22 mouse cellular contexts compared by ENCODE assay signal in the genomic region with DNA sequence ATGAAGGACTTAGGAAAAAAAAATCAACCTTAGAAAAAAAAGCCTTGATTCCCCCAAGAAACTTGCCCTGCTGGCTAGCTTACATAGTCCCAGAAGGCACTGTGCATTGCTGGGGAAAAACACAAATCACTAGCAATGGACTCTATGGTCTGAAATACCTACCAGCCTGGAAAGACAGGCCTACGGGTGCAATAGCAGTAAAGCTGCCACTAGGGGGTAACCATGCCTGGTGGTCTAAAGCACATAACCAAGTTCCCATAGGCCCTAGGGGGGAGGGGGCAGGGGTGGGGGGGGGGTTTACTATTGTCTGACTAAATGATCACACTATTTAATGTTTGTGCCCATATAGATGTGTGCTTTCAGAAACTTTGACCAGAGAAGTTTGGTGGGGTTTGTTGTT. TPM values are rescaled to one million over a fixed set of nuclear protein-coding genes. Genes with fewer than 3 reads are reported as not detected.
DNase-seq lines count a peak whose midpoint lies in the region; ATAC-seq and TF ChIP-seq lines count a peak whose summit lies in the region.
"Had no signal": no experiment of that assay in that cellular context is flagged by ENCODE, and none has a peak within 500 bp of the region (broad histone marks: within the 10 kb centered on the region; RNA-seq: fewer than 3 reads in every experiment).

No protein-coding gene starts in this region.

- H3K4me1 ChIP-seq in heart, adult 2 months (ENCODE audit: control insufficient read depth, insufficient read depth, low read length): no peaks in the 10 kb centered on the region
- no peaks in the 10 kb centered on the region for H3K4me1 ChIP-seq in heart, embryonic 12.5 days (replicated peaks)
- H3K4me1 ChIP-seq in lung, adult 2 months (ENCODE audit: control insufficient read depth, insufficient read depth, low read length): no peaks in the 10 kb centered on the region
- H3K4me1 ChIP-seq: embryonic facial prominence, embryonic 15.5 days; forebrain, embryonic 10.5 days; hindbrain, embryonic 10.5 days; intestine, embryonic 15.5 days had no signal

- H3K36me3 ChIP-seq in heart, adult 2 months (ENCODE audit: control insufficient read depth, insufficient read depth, low read length): no peaks in the 10 kb centered on the region
- no peaks in the 10 kb centered on the region for H3K36me3 ChIP-seq in heart, embryonic 12.5 days
- H3K36me3 ChIP-seq: embryonic facial prominence, embryonic 15.5 days; forebrain, embryonic 10.5 days; hindbrain, embryonic 10.5 days; intestine, embryonic 15.5 days; limb, embryonic 13.5 days had no signal

- H3K9me3 ChIP-seq in heart, embryonic 12.5 days (replicated peaks): 0 out of 2 replicates have a peak, but pooled peaks cover 3% of the 10 kb centered on the region
- H3K9me3 ChIP-seq: embryonic facial prominence, embryonic 15.5 days; forebrain, embryonic 10.5 days; hindbrain, embryonic 10.5 days; intestine, embryonic 15.5 days; limb, embryonic 13.5 days had no signal

- H3K79me2 ChIP-seq in heart, adult 2 months (replicated peaks; ENCODE audit: control insufficient read depth, insufficient read depth, low read length): no peaks in the 10 kb centered on the region

- DNase-seq in heart, adult 2 months: no peak
- no peak for DNase-seq in lung, adult 2 months
- no peak for DNase-seq in lung, postnatal 4 days
- DNase-seq in R1 (ENCODE audit: low read depth, low spot score): peak; percentile 61
- no peak for DNase-seq in ovary, postnatal 14 days (ENCODE audit: low spot score)
- DNase-seq in T-cell, adult 2 months (ENCODE audit: low spot score): no peak
- DNase-seq: cerebellum, postnatal 14 days; embryo, embryonic 11 days; gastrocnemius, postnatal 25 days; lung, adult 18-20 months; midbrain, embryonic 14.5 days; spleen, adult 18-20 months; thymus, adult 2 months had no signal

- no peak overlapping the region for H3K9ac ChIP-seq in heart, adult 2 months (ENCODE audit: low read depth, low read length)
- no peak overlapping the region for H3K9ac ChIP-seq in heart, embryonic 12.5 days
- H3K9ac ChIP-seq: embryonic facial prominence, embryonic 15.5 days; intestine, embryonic 15.5 days; limb, embryonic 13.5 days had no signal

- intact Hi-C loops in heart, adult 2 months (cut with DNase I): no loop called here

- no peak for ATAC-seq in heart, embryonic 12.5 days (ENCODE audit: insufficient number of reproducible peaks, low FRiP score)
- ATAC-seq: intestine, embryonic 15.5 days had no signal

- no peak for TF ChIP-seq EP300 in heart, adult 2 months (IDR thresholded peaks at IDR 0.05; ENCODE audit: insufficient read depth, low read depth, low read length)

- WGBS in heart, adult 2 months: 90% methylated on average over 1 of the region's 1 CpGs
- 95% methylated on average over 1 of the region's 1 CpGs for WGBS in heart, embryonic 12.5 days
- 87% methylated on average over 1 of the region's 1 CpGs for WGBS in lung, adult 2 months

- no peaks in the 10 kb centered on the region for H3K27me3 ChIP-seq in heart, adult 2 months (ENCODE audit: control insufficient read depth, insufficient read depth, low read length)
- no peaks in the 10 kb centered on the region for H3K27me3 ChIP-seq in heart, embryonic 12.5 days (replicated peaks)
- H3K27me3 ChIP-seq: embryonic facial prominence, embryonic 15.5 days; intestine, embryonic 15.5 days; limb, embryonic 13.5 days had no signal

- no peak overlapping the region for H3K27ac ChIP-seq in heart, adult 2 months
- H3K27ac ChIP-seq in heart, embryonic 12.5 days (ENCODE audit: poor library complexity, severe bottlenecking): no peak overlapping the region
- H3K27ac ChIP-seq: embryonic facial prominence, embryonic 15.5 days; forebrain, embryonic 10.5 days; hindbrain, embryonic 10.5 days; intestine, embryonic 15.5 days; kidney, postnatal 0 days; limb, embryonic 13.5 days had no signal

- TF ChIP-seq CTCF in heart, adult 2 months (IDR thresholded peaks at IDR 0.05): peak; percentile 35
- TF ChIP-seq CTCF in lung, adult 2 months (IDR thresholded peaks at IDR 0.05; ENCODE audit: insufficient read depth, low read length): 0 out of 2 replicates have a peak, but pooled peaks have one; percentile 3

- TF ChIP-seq POLR2A in heart, adult 2 months (IDR thresholded peaks at IDR 0.05; ENCODE audit: insufficient read depth, low read depth, low read length): no peak
- no peak for TF ChIP-seq POLR2A in lung, adult 2 months (IDR thresholded peaks at IDR 0.05; ENCODE audit: borderline replicate concordance, extremely low read depth, low read depth, low read length)

- H3K4me3 ChIP-seq in heart, adult 2 months: no peak overlapping the region
- no peak overlapping the region for H3K4me3 ChIP-seq in heart, embryonic 12.5 days
- H3K4me3 ChIP-seq in lung, adult 2 months (replicated peaks; ENCODE audit: extremely low read depth, low read depth, low read length): no peak overlapping the region
- H3K4me3 ChIP-seq: embryonic facial prominence, embryonic 15.5 days; forebrain, embryonic 10.5 days; hindbrain, embryonic 10.5 days; intestine, embryonic 15.5 days; limb, embryonic 13.5 days had no signal

- H3K4me2 ChIP-seq in heart, embryonic 12.5 days: no peak overlapping the region
- H3K4me2 ChIP-seq: embryonic facial prominence, embryonic 15.5 days; intestine, embryonic 15.5 days; limb, embryonic 13.5 days had no signal

RNA-seq across cellular contexts. Expression of gene Ccdc81, which starts 38.7 kb away (rescaled TPM):
- total RNA-seq in heart, adult 2 months (2021): not detected
- polyA plus RNA-seq in heart, adult 2 months (2012; rRNA removed): 0.23 TPM in 1 of 2 replicates, not detected in the other
- polyA plus RNA-seq in heart, embryonic 12.5 days (2016; fragmentation: Nextera tagmentation; extraction: Ambion mirVana): 0.06 TPM in 1 of 2 replicates, not detected in the other
- polyA plus RNA-seq in lung, adult 2 months (2012; rRNA removed): 0.76 and 0.97 TPM in 2 replicates
- total RNA-seq: gastrocnemius, postnatal 25 days had no signal
- polyA plus RNA-seq: forebrain, embryonic 10.5 days; heart, embryonic 14.5 days; intestine, embryonic 15.5 days; stomach, embryonic 14.5 days; thymus, adult 2 months had no signal
